In genomic region chr2:158175433-158175832, GRCm38 (mm10) we compare ENCODE assay signal across 11 mouse cellular contexts. TPM values are rescaled to one million over a fixed set of nuclear protein-coding genes. Genes with fewer than 3 reads are reported as not detected.
DNase-seq lines count a peak whose midpoint lies in the region; ATAC-seq and TF ChIP-seq lines count a peak whose summit lies in the region.
"Had no signal": no experiment of that assay in that cellular context is flagged by ENCODE, and none has a peak within 500 bp of the region (broad histone marks: within the 10 kb centered on the region; RNA-seq: fewer than 3 reads in every experiment).

No protein-coding gene starts in this region.

- no peak overlapping the region for H3K9ac ChIP-seq in lung, postnatal 0 days (replicated peaks; ENCODE audit: low read depth)

- H3K4me3 ChIP-seq in lung, postnatal 0 days (ENCODE audit: low read depth, low read length) = no peak overlapping the region
- H3K4me3 ChIP-seq: left cerebral cortex, adult 2 months had no signal

- H3K27me3 ChIP-seq in lung, postnatal 0 days (replicated peaks; ENCODE audit: insufficient read depth, low read length) = no peaks in the 10 kb centered on the region

- peak overlapping the region; percentile 33 for H3K27ac ChIP-seq in lung, postnatal 0 days (ENCODE audit: low read length)
- H3K27ac ChIP-seq: left cerebral cortex, adult 2 months had no signal

- peak; percentile 28 for ATAC-seq in lung, postnatal 0 days
- ATAC-seq in granulocyte monocyte progenitor cell, adult 5-6 weeks (replicated peaks; ENCODE audit: poor library complexity, severe bottlenecking) = peak; percentile 75

- H3K4me2 ChIP-seq in lung, postnatal 0 days (replicated peaks; ENCODE audit: low read depth, low read length) = no peak overlapping the region

- no peaks in the 10 kb centered on the region for H3K36me3 ChIP-seq in lung, postnatal 0 days (ENCODE audit: insufficient read depth, low read length)

- no peak for TF ChIP-seq CTCF in lung, postnatal 0 days (IDR thresholded peaks at IDR 0.05)

- TF ChIP-seq EP300 in lung, postnatal 0 days (IDR thresholded peaks at IDR 0.05) = 0 out of 2 replicates have a peak, but pooled peaks have one; percentile 18

- peaks cover 6% of the 10 kb centered on the region; the same call in 1 of the 2 replicates for H3K4me1 ChIP-seq in lung, postnatal 0 days (ENCODE audit: insufficient read depth, low read depth, low read length)

- 28% methylated on average over 3 of the region's 3 CpGs for WGBS in lung, postnatal 0 days

- peak; percentile 65 for DNase-seq in lung, postnatal 0 days (ENCODE audit: low spot score)
- DNase-seq in lung, postnatal 10 days = no peak
- DNase-seq in lung, postnatal 36 days = peak; percentile 60
- peak; percentile 26 for DNase-seq in telencephalon, adult 2 months (ENCODE audit: low read depth, low spot score)
- DNase-seq in layer of hippocampus, postnatal 36 days = no peak
- DNase-seq in layer of hippocampus, adult 18-20 months (ENCODE audit: low spot score in 2 of 2) = no peak
- DNase-seq: kidney, adult 9 months; right cerebral cortex, adult 18-20 months; thymus, adult 18-20 months had no signal

- no peaks in the 10 kb centered on the region for H3K9me3 ChIP-seq in lung, postnatal 0 days (ENCODE audit: low read length)

RNA-seq across cellular contexts. Expression of gene Tgm2, which starts 29.2 kb away (rescaled TPM):
- polyA plus RNA-seq in lung, postnatal 0 days (2015; fragmentation: Nextera tagmentation; extraction: Ambion mirVana) = 97.0 TPM in 2 replicates
- not detected in 2 replicates for total RNA-seq in granulocyte monocyte progenitor cell, adult 5-6 weeks (2014; fragmentation: Nextera tagmentation)
- 0.04 and 0.21 TPM in 2 replicates for total RNA-seq in granulocyte monocyte progenitor cell, adult 5-6 weeks (2017)
- 10 to 100 TPM in 1 of 2 experiments, 1 to 10 TPM in 1; 7.9 to 12.7 TPM for total RNA-seq in layer of hippocampus, postnatal 36 days (2021)
- 10 to 100 TPM; 11.0 to 11.1 TPM for total RNA-seq in layer of hippocampus, adult 18-20 months (2021)

RNA-seq across cellular contexts. Expression of gene D630003M21Rik, which starts 53.6 kb away (rescaled TPM):
- polyA plus RNA-seq in lung, postnatal 0 days (2015; fragmentation: Nextera tagmentation; extraction: Ambion mirVana) = 0.85 and 0.87 TPM in 2 replicates
- 0.21 TPM in 1 of 2 replicates, not detected in the other for total RNA-seq in granulocyte monocyte progenitor cell, adult 5-6 weeks (2014; fragmentation: Nextera tagmentation)
- not detected in 2 replicates for total RNA-seq in granulocyte monocyte progenitor cell, adult 5-6 weeks (2017)
- total RNA-seq in layer of hippocampus, postnatal 36 days (2021) = 1 to 10 TPM; 3.6 to 3.7 TPM
- 1 to 10 TPM; 3.5 to 4.5 TPM for total RNA-seq in layer of hippocampus, adult 18-20 months (2021)

Comparison
In these comparisons a context has a peak if more than half of its experiments do, and no peak if none do; other contexts are left out.
1. DNase-seq: peak in lung, postnatal 0 days (single experiment), lung, postnatal 36 days (single experiment) and telencephalon, adult 2 months (single experiment); none in lung, postnatal 10 days (single experiment), layer of hippocampus, postnatal 36 days (0 of 2) and layer of hippocampus, adult 18-20 months (0 of 2).
2. RNA of gene Tgm2, which starts 29.2 kb away (total RNA-seq): 7.9 to 12.7 TPM in layer of hippocampus, postnatal 36 days and 11.0 to 11.1 TPM in layer of hippocampus, adult 18-20 months; 0.04 to 0.21 TPM in granulocyte monocyte progenitor cell, adult 5-6 weeks; every median in the first group is over 4 times any median in the second.